Mouse (Mus musculus) monocyte, adult 5-6 weeks (primary cell): ENCODE results near the gene Olfr996. TPM values are rescaled to one million over a fixed set of nuclear protein-coding genes. Genes with fewer than 3 reads are reported as not detected.
"Not testable (repeated sequence)": the region's sequence is repeated elsewhere in the genome, so short reads cannot be mapped to it uniquely, and the experiment has no call there.

Experiments
- ATAC-seq: fragments of 153-309, 156-312 bp; replicated peaks from 2 replicates; pipeline ENCODE4 v1.8.0; 2017; ENCODE audit warnings: mild to moderate bottlenecking; ENCODE audit not compliant: low TSS enrichment, insufficient number of reproducible peaks, severe bottlenecking, poor library complexity, low FRiP score
- total RNA-seq: library from RNA; stranded (forward); fragments of 200-1000, 200-491, 200-594 nt; gene quantifications from 3 replicates; pipeline ENCODE4 v1.2.3, GENCODE M21; 2017

Olfr996 gene
- total RNA-seq, result not detected in 3 replicates

- no peak for ATAC-seq
Measured at GRCm38 (mm10) chr2:85578915-85579314, at the start of gene Olfr996. TSS of gene Olfr996 (plus strand) at chr2:85579215.

- ATAC-seq, result no peak
Measured at GRCm38 (mm10) chr2:85532082-85532778, 46.8 kb upstream of the Olfr996 start.

GRCm38 (mm10) chr2:85533934-85534333 is 45.1 kb upstream of the Olfr996 start:
- ATAC-seq, result no peak

GRCm38 (mm10) chr2:85554806-85555205 is 24.2 kb upstream of the Olfr996 start:
- ATAC-seq, result no peak

GRCm38 (mm10) chr2:85560226-85560625 is 18.8 kb upstream of the Olfr996 start:
- no peak for ATAC-seq

GRCm38 (mm10) chr2:85561187-85561586 is 17.8 kb upstream of the Olfr996 start:
- ATAC-seq, result no peak

GRCm38 (mm10) chr2:85588648-85589047 is 9.6 kb downstream of the Olfr996 start, which contains the start of gene Olfr998:
TSS of gene Olfr998 (plus strand) at chr2:85588948.
- not testable (repeated sequence) for ATAC-seq

- no peak for ATAC-seq
Measured at GRCm38 (mm10) chr2:85611803-85612202, 32.8 kb downstream of the Olfr996 start, which contains the start of gene Olfr1000. TSS of gene Olfr1000 (minus strand) at chr2:85611903.

Other genes starting within 250 kb of the Olfr996 start
- gene Olfr987, start 239.9 kb upstream of the Olfr996 start, total RNA-seq, result not detected in 3 replicates
- gene Olfr988, start 216.0 kb upstream of the Olfr996 start, total RNA-seq, result not detected in 3 replicates
- not detected in 3 replicates for gene Olfr992, start 169.7 kb upstream of the Olfr996 start, total RNA-seq
- not detected in 3 replicates for gene Olfr993, start 164.3 kb upstream of the Olfr996 start, total RNA-seq
- gene Olfr994, start 142.8 kb upstream of the Olfr996 start, total RNA-seq, result not detected in 3 replicates
- gene Olfr995, start 135.6 kb upstream of the Olfr996 start, total RNA-seq, result not detected in 3 replicates
- not detected in 3 replicates for gene 4833423E24Rik, start 60.2 kb upstream of the Olfr996 start, total RNA-seq
- gene Olfr998, start 9.7 kb downstream of the Olfr996 start, total RNA-seq, result not detected in 3 replicates
- not detected in 3 replicates for gene Olfr1000, start 32.7 kb downstream of the Olfr996 start, total RNA-seq
- not detected in 3 replicates for gene Olfr1002, start 71.5 kb downstream of the Olfr996 start, total RNA-seq
- gene Olfr154, start 85.2 kb downstream of the Olfr996 start, total RNA-seq, result not detected in 3 replicates
- not detected in 3 replicates for gene Olfr1006, start 99.6 kb downstream of the Olfr996 start, total RNA-seq
- not detected in 3 replicates for gene Olfr1008, start 110.2 kb downstream of the Olfr996 start, total RNA-seq
- gene Olfr1009, start 136.2 kb downstream of the Olfr996 start, total RNA-seq, result not detected in 3 replicates
- not detected in 3 replicates for gene Olfr1012, start 183.6 kb downstream of the Olfr996 start, total RNA-seq
- not detected in 3 replicates for gene Olfr1013, start 187.9 kb downstream of the Olfr996 start, total RNA-seq
- gene Olfr1014, start 193.5 kb downstream of the Olfr996 start, total RNA-seq, result not detected in 3 replicates
- not detected in 3 replicates for gene Olfr1015, start 202.8 kb downstream of the Olfr996 start, total RNA-seq
- gene Olfr1016, start 223.3 kb downstream of the Olfr996 start, total RNA-seq, result not detected in 3 replicates
- gene Olfr1018, start 239.3 kb downstream of the Olfr996 start, total RNA-seq, result 0.43 TPM in 1 of 3 replicates, not detected in the others